Mouse (Mus musculus): ENCODE results near the gene A730071L15Rik. TPM values are rescaled to one million over a fixed set of nuclear protein-coding genes. Genes with fewer than 3 reads are reported as not detected.

Gene A730071L15Rik
- 0.54 TPM in 1 of 2 replicates, not detected in the other for polyA plus RNA-seq (2016; fragmentation: Nextera tagmentation; extraction: Ambion mirVana)

DNA sequence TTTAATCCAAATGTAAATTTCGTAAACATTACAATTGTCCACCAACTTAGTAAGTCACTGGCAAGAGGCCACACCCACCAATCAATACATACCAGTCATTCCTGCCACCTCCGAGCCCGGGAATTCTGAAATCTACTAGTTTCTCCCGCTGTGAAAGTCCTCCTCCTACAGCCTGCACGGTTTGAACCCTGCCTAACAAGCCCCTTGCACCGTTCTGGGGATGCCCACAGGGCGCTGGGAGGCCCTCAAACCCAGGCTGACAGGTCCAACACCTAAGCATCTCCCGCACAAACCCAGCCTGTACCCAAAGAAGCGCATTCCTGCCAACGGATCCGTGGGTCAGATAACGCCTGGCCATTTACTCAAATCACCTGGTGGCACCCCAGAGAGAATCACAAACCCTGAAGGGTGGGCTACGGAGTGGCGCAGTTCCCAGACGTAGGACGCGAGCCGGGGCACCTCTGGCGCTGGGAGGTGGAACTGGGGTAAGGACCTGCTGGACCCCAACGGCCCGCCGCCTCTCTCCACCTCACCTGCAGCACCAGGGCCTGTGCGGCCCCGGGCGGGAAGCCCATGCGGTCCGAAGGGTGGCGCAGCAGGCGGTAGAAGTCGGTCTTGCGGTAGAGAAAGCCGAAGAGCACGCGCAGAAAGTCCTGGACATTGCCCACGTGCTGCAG, at the start of gene A730071L15Rik:
Gene A730071L15Rik, plus strand, starts transcription at position 620 of the 677 bp plus-strand sequence.
- WGBS = under 1% methylated on average over 35 of the region's 35 CpGs

DNA sequence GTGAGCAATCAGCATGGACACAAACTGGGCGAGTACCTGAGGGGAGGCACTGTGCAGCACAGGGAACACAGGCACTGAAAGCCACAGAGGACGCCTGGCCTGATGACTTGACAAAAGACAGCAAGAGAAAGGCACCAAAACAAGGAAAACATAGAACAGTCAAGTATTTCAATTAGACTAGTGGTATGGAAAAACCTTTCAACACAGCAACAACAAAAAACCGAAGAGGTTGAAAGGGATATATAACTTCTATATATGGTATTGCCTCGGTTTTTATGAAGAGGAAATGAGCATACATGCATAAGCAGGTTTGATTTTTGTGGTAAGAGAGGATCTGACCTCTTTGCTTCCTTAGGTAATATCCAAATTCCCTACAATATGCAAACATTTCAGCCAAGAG, 47.0 kb upstream of the A730071L15Rik start:
- Histone ChIP-seq H3K4me3 (no peak overlapping the region), H3K4me1 (replicated peaks) (peaks cover 33% of the 10 kb centered on the region)
- WGBS = 84% methylated on average over 4 of the region's 4 CpGs

More for the DNA sequence above, at the start of gene A730071L15Rik:
- peak within 1 kb of the TSS; percentile 92 for H3K4me3 ChIP-seq
- no peaks in the 10 kb centered on the region for H3K9me3 ChIP-seq (replicated peaks)
- H3K4me1 ChIP-seq (replicated peaks) = peaks cover 19% of the 10 kb centered on the region
- H3K27ac ChIP-seq (ENCODE audit: poor library complexity, severe bottlenecking) = peak within 1 kb of the TSS; percentile 96
- H3K27me3 ChIP-seq (replicated peaks) = no peaks in the 10 kb centered on the region
- 0 out of 2 replicates have a peak, but pooled peaks cover 3% of the 10 kb centered on the region for H3K36me3 ChIP-seq
- ATAC-seq (ENCODE audit: insufficient number of reproducible peaks, low FRiP score) = peak; percentile 66
- H3K9ac ChIP-seq = peak within 1 kb of the TSS; percentile 93
- H3K4me2 ChIP-seq = peak within 1 kb of the TSS; percentile 100

GRCm38 (mm10) chr11:6154211-6154701, 45.6 kb upstream of the A730071L15Rik start:
- Histone ChIP-seq H3K36me3 (peaks cover 12% of the 10 kb centered on the region), H3K4me3 (no peak overlapping the region), H3K4me2 (no peak overlapping the region; the same call in 1 of the 2 replicates), H3K9ac (no peak overlapping the region), H3K4me1 (replicated peaks) (peaks cover 39% of the 10 kb centered on the region), H3K27ac (ENCODE audit: poor library complexity, severe bottlenecking) (peak overlapping the region; percentile 73), H3K27me3 (replicated peaks) (no peaks in the 10 kb centered on the region), H3K9me3 (replicated peaks) (no peaks in the 10 kb centered on the region)
- WGBS = 45% methylated on average over 3 of the region's 3 CpGs
- no peak for ATAC-seq (ENCODE audit: insufficient number of reproducible peaks, low FRiP score)

More for the DNA sequence above, 47.0 kb upstream of the A730071L15Rik start:
- no peak for ATAC-seq (ENCODE audit: insufficient number of reproducible peaks, low FRiP score)
- Histone ChIP-seq H3K9me3 (replicated peaks) (no peaks in the 10 kb centered on the region), H3K9ac (no peak overlapping the region), H3K27me3 (replicated peaks) (no peaks in the 10 kb centered on the region), H3K4me2 (no peak overlapping the region), H3K36me3 (peaks cover 20% of the 10 kb centered on the region), H3K27ac (ENCODE audit: poor library complexity, severe bottlenecking) (no peak overlapping the region)

DNA sequence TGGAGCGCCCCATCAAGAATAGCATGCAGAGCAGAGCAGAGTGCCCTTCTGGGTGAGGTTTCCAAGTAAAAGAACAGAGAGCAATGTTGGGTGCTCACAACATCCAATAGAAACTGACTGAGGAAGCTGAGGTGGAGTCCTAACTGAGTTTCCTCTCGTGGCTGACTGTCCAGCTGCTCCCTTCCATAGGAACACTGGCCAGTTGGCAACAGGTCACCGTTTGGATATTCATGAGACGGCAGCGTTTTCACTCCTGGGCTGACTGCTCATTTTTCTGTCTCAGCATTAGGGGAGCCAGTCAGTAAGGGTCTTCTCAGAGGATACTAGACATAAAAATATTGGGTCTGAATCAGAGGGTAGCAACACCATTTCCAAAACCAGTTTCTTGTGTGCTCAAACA, 43.2 kb upstream of the A730071L15Rik start:
- peaks cover 52% of the 10 kb centered on the region for H3K4me1 ChIP-seq (replicated peaks)

GRCm38 (mm10) chr11:6157119-6157518, 42.7 kb upstream of the A730071L15Rik start:
- H3K9me3 ChIP-seq (replicated peaks) = no peaks in the 10 kb centered on the region
- H3K27me3 ChIP-seq (replicated peaks) = no peaks in the 10 kb centered on the region
- H3K36me3 ChIP-seq = no peaks in the 10 kb centered on the region
- peaks cover 52% of the 10 kb centered on the region for H3K4me1 ChIP-seq (replicated peaks)
- H3K4me2 ChIP-seq = no peak overlapping the region
- ATAC-seq (ENCODE audit: insufficient number of reproducible peaks, low FRiP score) = no peak
- H3K9ac ChIP-seq = no peak overlapping the region
- no peak overlapping the region for H3K4me3 ChIP-seq
- 42% methylated on average over 5 of the region's 5 CpGs for WGBS
- H3K27ac ChIP-seq (ENCODE audit: poor library complexity, severe bottlenecking) = no peak overlapping the region

More for the DNA sequence above, 43.2 kb upstream of the A730071L15Rik start:
- Histone ChIP-seq H3K27me3 (replicated peaks) (no peaks in the 10 kb centered on the region), H3K27ac (ENCODE audit: poor library complexity, severe bottlenecking) (no peak overlapping the region), H3K9ac (no peak overlapping the region), H3K9me3 (replicated peaks) (no peaks in the 10 kb centered on the region), H3K4me2 (no peak overlapping the region), H3K4me3 (no peak overlapping the region), H3K36me3 (no peaks in the 10 kb centered on the region)
- ATAC-seq (ENCODE audit: insufficient number of reproducible peaks, low FRiP score) = no peak
- 83% methylated on average over 5 of the region's 5 CpGs for WGBS

GRCm38 (mm10) chr11:6158515-6158914, 41.3 kb upstream of the A730071L15Rik start:
- H3K4me1 ChIP-seq (replicated peaks) = peaks cover 48% of the 10 kb centered on the region
- 94% methylated on average over 1 of the region's 1 CpGs for WGBS

GRCm38 (mm10) chr11:6159704-6160275, 40.0 kb upstream of the A730071L15Rik start:
- H3K9ac ChIP-seq = no peak overlapping the region
- 82% methylated on average over 4 of the region's 4 CpGs for WGBS
- H3K4me3 ChIP-seq = no peak overlapping the region
- H3K27ac ChIP-seq (ENCODE audit: poor library complexity, severe bottlenecking) = no peak overlapping the region
- no peaks in the 10 kb centered on the region for H3K27me3 ChIP-seq (replicated peaks)
- no peaks in the 10 kb centered on the region for H3K9me3 ChIP-seq (replicated peaks)
- H3K36me3 ChIP-seq = no peaks in the 10 kb centered on the region
- no peak for ATAC-seq (ENCODE audit: insufficient number of reproducible peaks, low FRiP score)
- H3K4me2 ChIP-seq = no peak overlapping the region
- peaks cover 35% of the 10 kb centered on the region for H3K4me1 ChIP-seq (replicated peaks)

More at GRCm38 (mm10) chr11:6158515-6158914, 41.3 kb upstream of the A730071L15Rik start:
- no peak for ATAC-seq (ENCODE audit: insufficient number of reproducible peaks, low FRiP score)
- no peak overlapping the region for H3K9ac ChIP-seq
- H3K4me3 ChIP-seq = no peak overlapping the region
- no peak overlapping the region for H3K27ac ChIP-seq (ENCODE audit: poor library complexity, severe bottlenecking)
- no peaks in the 10 kb centered on the region for H3K9me3 ChIP-seq (replicated peaks)
- no peaks in the 10 kb centered on the region for H3K27me3 ChIP-seq (replicated peaks)
- no peaks in the 10 kb centered on the region for H3K36me3 ChIP-seq
- H3K4me2 ChIP-seq = no peak overlapping the region

- Histone ChIP-seq H3K27ac (ENCODE audit: poor library complexity, severe bottlenecking) (no peak overlapping the region), H3K4me3 (no peak overlapping the region), H3K9me3 (replicated peaks) (no peaks in the 10 kb centered on the region), H3K4me1 (replicated peaks) (peaks cover 29% of the 10 kb centered on the region), H3K36me3 (no peaks in the 10 kb centered on the region), H3K27me3 (replicated peaks) (no peaks in the 10 kb centered on the region), H3K9ac (no peak overlapping the region), H3K4me2 (no peak overlapping the region)
- WGBS = 68% methylated on average over 3 of the region's 3 CpGs
- ATAC-seq (ENCODE audit: insufficient number of reproducible peaks, low FRiP score) = no peak
Measured at GRCm38 (mm10) chr11:6160663-6161271, 39.1 kb upstream of the A730071L15Rik start.

- peaks cover 29% of the 10 kb centered on the region for H3K4me1 ChIP-seq (replicated peaks)
- no peak for ATAC-seq (ENCODE audit: insufficient number of reproducible peaks, low FRiP score)
Measured at GRCm38 (mm10) chr11:6161549-6161948, 38.3 kb upstream of the A730071L15Rik start.

GRCm38 (mm10) chr11:6163062-6163461, 36.8 kb upstream of the A730071L15Rik start:
- ATAC-seq (ENCODE audit: insufficient number of reproducible peaks, low FRiP score) = no peak
- Histone ChIP-seq H3K4me1 (replicated peaks) (peaks cover 23% of the 10 kb centered on the region), H3K9ac (no peak overlapping the region), H3K9me3 (replicated peaks) (no peaks in the 10 kb centered on the region), H3K36me3 (no peaks in the 10 kb centered on the region), H3K27ac (ENCODE audit: poor library complexity, severe bottlenecking) (no peak overlapping the region), H3K27me3 (replicated peaks) (no peaks in the 10 kb centered on the region), H3K4me3 (no peak overlapping the region), H3K4me2 (no peak overlapping the region)
- WGBS = 84% methylated on average over 3 of the region's 3 CpGs

More at GRCm38 (mm10) chr11:6161549-6161948, 38.3 kb upstream of the A730071L15Rik start:
- no peak overlapping the region for H3K27ac ChIP-seq (ENCODE audit: poor library complexity, severe bottlenecking)
- H3K27me3 ChIP-seq (replicated peaks) = no peaks in the 10 kb centered on the region
- no peak overlapping the region for H3K9ac ChIP-seq
- H3K9me3 ChIP-seq (replicated peaks) = no peaks in the 10 kb centered on the region
- no peak overlapping the region for H3K4me2 ChIP-seq
- no peak overlapping the region for H3K4me3 ChIP-seq
- no peaks in the 10 kb centered on the region for H3K36me3 ChIP-seq

GRCm38 (mm10) chr11:6163706-6164105, 36.1 kb upstream of the A730071L15Rik start:
- ATAC-seq (ENCODE audit: insufficient number of reproducible peaks, low FRiP score) = no peak
- no peaks in the 10 kb centered on the region for H3K9me3 ChIP-seq (replicated peaks)
- H3K27ac ChIP-seq (ENCODE audit: poor library complexity, severe bottlenecking) = no peak overlapping the region
- peaks cover 27% of the 10 kb centered on the region for H3K4me1 ChIP-seq (replicated peaks)
- no peaks in the 10 kb centered on the region for H3K27me3 ChIP-seq (replicated peaks)
- H3K9ac ChIP-seq = no peak overlapping the region
- H3K4me2 ChIP-seq = no peak overlapping the region
- no peak overlapping the region for H3K4me3 ChIP-seq
- H3K36me3 ChIP-seq = no peaks in the 10 kb centered on the region
- 86% methylated on average over 12 of the region's 12 CpGs for WGBS

All from heart, embryonic 12.5 days (tissue).